Mouse (Mus musculus): ENCODE measurements around the gene Pdha1. TPM values are rescaled to one million over a fixed set of nuclear protein-coding genes. Genes with fewer than 3 reads are reported as not detected.

Pdha1 gene
- polyA plus RNA-seq, 1 experiment from 2014 or later, result 115 TPM

GRCm38 (mm10) chrX:160091973-160092372 is 46.2 kb downstream of the Pdha1 start:
- no peak overlapping the region for H3K4me2 ChIP-seq (replicated peaks; ENCODE audit: low read depth, low read length)
- H3K27ac ChIP-seq (ENCODE audit: low read depth, low read length), result no peak overlapping the region
- H3K27me3 ChIP-seq (ENCODE audit: control insufficient read depth, insufficient read depth, low read length), result no peaks in the 10 kb centered on the region; the same call in 1 of the 2 replicates
- H3K9ac ChIP-seq (ENCODE audit: low read depth, low read length), result no peak overlapping the region
- no peaks in the 10 kb centered on the region for H3K36me3 ChIP-seq (ENCODE audit: control insufficient read depth, insufficient read depth, low read length)
- ATAC-seq (ENCODE audit: low FRiP score, low TSS enrichment), result no peak
- H3K9me3 ChIP-seq (ENCODE audit: control insufficient read depth, low read length), result no peaks in the 10 kb centered on the region
- no peaks in the 10 kb centered on the region for H3K4me1 ChIP-seq (ENCODE audit: control insufficient read depth, insufficient read depth, low read length)
- H3K4me3 ChIP-seq (ENCODE audit: low read length), result no peak overlapping the region
- WGBS, result 73% methylated on average over 1 of the region's 1 CpGs

Other genes with a start within 250 kb of the Pdha1 start
- 0.24 and 0.34 TPM in 2 replicates for gene Map3k15, start 150.0 kb downstream of the Pdha1 start, polyA plus RNA-seq (2014; fragmentation: Nextera tagmentation; extraction: Ambion mirVana)

All from kidney, embryonic 14.5 days (tissue).